Mouse (Mus musculus): ENCODE data around the gene Fbxo40.

Gene Fbxo40

GRCm38 (mm10) chr16:36989999-36990625, at the start of gene Fbxo40:
Gene Fbxo40, minus strand, starts transcription at chr16:36990467.
- DNase-seq (ENCODE audit: low spot score in 2 of 2): no peak

GRCm38 (mm10) chr16:37034751-37035150, 44.5 kb upstream of the Fbxo40 start:
- DNase-seq (ENCODE audit: low spot score in 2 of 2): no peak

DNA sequence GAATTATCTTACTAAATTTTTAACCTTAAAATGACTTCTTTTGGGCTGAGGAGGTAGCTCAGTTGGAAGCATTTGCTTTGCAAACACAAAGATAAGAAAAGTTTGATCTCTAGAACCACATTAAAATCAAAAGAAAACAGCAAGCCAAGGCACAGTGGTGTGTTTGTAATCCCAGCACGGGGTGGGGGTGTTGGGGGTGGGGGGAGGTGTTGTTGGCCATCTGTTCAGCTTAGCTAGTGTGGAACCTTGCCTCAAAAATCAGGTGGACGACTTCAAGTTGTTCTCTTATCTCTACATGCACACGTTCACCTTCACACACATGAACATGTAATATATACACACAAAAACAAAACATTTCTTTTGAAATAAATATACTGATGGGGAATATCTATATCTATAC, 41.7 kb upstream of the Fbxo40 start:
- no peak for DNase-seq (ENCODE audit: low spot score in 2 of 2)

DNA sequence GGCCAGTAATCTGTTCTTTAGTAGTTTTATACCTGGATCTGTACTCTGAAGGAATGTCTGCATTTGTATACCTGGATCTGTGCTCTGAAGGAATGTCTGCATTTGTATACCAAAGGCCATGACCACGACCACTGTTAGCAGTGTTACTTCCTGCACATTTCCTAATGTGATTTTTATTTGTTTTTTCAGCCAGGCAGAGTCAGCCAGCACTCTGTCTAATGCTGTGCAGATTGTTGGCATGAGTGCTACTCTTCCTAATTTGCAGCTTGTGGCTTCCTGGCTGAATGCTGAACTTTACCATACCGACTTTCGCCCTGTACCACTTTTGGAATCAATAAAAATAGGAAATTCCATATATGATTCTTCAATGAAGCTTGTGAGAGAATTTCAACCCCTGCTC, 37.3 kb upstream of the Fbxo40 start:
- no peak for DNase-seq (ENCODE audit: low spot score in 2 of 2)

DNA sequence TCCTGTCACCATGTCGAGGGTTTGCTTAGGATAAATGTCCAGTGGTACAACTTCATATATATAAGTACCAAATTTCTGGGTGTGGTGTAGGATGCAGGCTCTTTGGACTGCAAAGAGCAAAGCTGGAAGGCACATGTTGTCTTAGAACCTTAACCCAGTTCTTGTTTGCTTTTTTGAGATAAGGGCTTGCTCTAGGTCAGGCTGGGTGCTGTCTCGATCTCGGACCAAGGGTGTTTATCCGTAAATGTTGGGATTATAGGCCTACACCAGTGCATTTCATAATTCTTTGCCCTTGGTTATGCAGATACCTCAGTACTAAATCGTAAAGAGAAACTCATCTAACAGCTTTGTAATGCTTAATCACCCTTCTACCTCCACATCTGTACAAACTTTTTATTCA, 22.1 kb upstream of the Fbxo40 start:
- no peak for DNase-seq (ENCODE audit: low spot score in 2 of 2)

DNA sequence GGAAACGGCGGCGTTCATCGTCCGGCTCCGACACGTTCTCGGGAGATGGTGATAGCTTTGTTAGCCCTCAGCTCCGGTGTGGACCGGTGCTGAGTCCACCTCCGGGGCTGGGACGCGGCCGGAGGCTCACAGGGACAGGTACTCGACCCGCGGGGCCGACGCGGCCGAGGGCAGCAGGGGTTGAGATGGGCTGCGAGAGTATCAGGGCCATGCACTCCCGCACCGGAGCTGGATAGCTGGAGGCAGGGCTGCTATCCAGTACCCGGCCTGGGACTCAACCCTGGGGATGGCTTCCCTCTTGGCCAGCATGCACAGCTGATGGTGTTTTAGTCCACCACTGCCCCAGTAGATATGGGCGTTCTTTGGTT, 21.6 kb upstream of the Fbxo40 start:
- DNase-seq (ENCODE audit: low spot score in 2 of 2): peak in 1 of 2 experiments; percentile 55

DNA sequence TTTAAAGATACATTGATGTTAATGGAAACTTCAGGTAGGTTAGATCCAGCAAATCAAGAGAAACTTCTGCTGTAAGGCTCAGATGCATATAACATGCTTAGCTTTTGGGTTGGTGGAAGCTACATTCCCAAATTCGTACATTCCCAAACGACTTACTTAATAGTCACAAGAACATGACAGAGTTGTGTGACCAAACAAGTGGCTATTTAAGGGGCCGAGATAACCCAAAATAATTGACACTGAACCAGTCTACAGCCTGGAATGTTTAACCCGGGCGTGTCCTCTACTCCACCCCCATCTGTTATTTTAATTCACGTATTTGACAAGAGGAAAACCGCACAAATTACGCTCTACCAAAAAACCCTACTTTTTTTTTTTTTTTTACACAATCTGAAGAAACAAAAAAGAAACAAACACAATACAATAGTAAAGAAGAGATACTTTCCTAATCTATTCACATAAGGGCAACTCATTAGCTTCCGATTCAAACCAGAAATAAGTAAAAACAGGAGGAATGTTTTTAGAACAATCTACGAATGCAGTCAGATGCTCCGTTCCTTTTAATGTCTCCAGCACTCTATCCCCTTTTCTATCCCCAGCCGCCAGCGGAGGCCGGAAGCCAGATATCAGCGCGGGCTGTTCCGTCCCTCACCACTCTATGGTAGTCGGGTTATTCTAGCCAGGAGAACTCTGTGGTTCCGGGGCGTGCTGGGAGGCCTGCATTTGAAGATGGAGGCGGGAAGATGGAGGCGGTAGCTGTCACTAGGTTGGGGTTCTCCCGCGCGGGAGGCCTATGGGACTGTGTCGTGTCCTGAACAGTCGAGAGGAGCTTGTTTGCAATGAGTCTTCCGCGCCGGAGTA, 21.0 kb upstream of the Fbxo40 start, which contains the start of gene Polq:
TSS of gene Polq (plus strand) at position 726 of the 861 bp plus-strand sequence.
- DNase-seq (ENCODE audit: low spot score in 2 of 2): peak; percentile 91 to 93

DNA sequence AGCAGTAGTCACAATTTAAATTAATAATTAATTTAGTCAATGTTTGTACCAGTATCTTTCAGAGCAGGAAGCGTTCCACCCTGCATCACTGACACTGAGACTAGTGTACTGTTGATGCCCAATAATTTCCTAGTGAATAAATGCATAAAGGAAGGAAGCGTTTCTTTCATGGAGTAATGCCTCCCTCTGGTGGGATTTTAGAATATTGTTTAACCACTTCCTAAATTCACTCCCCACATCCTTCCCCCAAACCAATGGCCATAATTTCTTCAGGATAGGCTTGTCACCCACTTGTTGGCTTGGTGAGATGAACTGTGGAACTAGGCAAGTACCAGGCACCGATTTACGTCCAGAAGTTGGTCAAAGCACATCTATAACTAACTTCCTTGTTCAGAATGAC, 20.1 kb upstream of the Fbxo40 start:
- peak in 1 of 2 experiments; percentile 36 for DNase-seq (ENCODE audit: low spot score in 2 of 2)

GRCm38 (mm10) chr16:37009262-37009661, 19.0 kb upstream of the Fbxo40 start:
- no peak for DNase-seq (ENCODE audit: low spot score in 2 of 2)

GRCm38 (mm10) chr16:36999366-36999972, 9.2 kb upstream of the Fbxo40 start:
- DNase-seq (ENCODE audit: low spot score in 2 of 2): no peak

- no peak for DNase-seq (ENCODE audit: low spot score in 2 of 2)
These were observed 7.4 kb upstream of the Fbxo40 start for GRCm38 (mm10) chr16:36997650-36998049.

- no peak for DNase-seq (ENCODE audit: low spot score in 2 of 2)
These were observed 774 bp downstream of the Fbxo40 start for GRCm38 (mm10) chr16:36989493-36989892.

DNA sequence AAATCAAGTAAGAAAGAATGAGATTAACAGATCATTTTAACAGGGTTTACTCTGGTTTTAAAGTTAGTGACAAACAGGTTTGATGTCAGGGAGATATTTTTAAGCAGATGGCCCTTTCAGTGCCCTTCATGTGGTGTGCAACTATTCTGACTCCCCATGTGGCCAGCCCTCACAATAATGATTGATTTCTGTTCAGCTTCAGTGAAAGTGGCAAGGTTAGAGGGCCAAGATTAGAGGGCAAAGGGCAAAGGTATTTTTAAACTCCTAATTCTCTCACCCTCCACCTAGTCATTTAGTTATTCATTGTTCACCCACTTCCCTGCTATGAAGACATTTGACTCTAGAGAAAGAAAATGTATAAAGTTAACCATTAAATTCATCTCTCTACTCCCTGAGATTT, 2.2 kb downstream of the Fbxo40 start:
- DNase-seq (ENCODE audit: low spot score in 2 of 2): no peak

DNA sequence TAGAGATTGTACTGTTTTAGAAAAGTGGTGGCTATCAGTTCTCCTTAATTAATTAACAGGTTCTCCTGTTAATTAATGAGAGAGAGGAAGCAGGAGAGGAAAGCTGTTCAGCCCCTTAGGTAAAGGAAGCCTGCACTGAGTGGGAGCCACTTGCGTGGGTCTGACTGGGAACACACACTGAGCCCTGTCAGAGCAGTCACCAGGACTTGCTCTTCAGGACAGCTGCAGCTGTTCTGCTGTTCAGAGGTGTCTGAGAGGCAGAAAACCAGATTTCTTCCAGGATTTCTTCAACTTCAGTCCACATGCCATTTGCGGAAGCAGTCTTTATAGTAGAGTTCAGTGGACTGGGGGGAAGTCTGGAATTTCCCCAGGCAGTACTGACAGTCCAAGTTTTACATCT, 2.9 kb downstream of the Fbxo40 start:
- no peak for DNase-seq (ENCODE audit: low spot score in 2 of 2)

- peak; percentile 24 to 45 for DNase-seq (ENCODE audit: low spot score in 2 of 2)
These were observed 4.6 kb downstream of the Fbxo40 start for GRCm38 (mm10) chr16:36985636-36986042.

DNA sequence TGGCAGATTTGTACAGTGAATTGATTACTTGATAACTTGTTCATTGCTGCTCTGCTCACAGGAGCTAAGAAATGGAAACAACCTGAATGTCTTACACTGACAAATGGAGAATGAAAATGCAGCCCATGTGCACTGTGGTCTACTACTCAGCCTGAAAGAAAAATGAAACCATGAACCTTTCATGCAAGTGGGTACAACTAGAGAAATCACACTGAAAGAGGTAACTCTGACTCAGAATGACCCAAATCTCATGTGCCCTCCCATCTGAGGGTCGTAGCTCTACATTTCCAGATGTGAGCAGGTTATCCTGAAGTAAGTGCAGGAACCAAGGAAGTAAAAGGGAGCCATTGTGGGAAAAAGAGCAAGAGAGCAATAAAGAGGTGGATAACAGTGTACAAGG, 6.5 kb downstream of the Fbxo40 start:
- DNase-seq (ENCODE audit: low spot score in 2 of 2): no peak

GRCm38 (mm10) chr16:36979127-36979526, 11.1 kb downstream of the Fbxo40 start:
- DNase-seq (ENCODE audit: low spot score in 2 of 2): no peak

- DNase-seq (ENCODE audit: low spot score in 2 of 2): no peak
These were observed 26.9 kb downstream of the Fbxo40 start for GRCm38 (mm10) chr16:36963415-36963814.

- DNase-seq (ENCODE audit: low spot score in 2 of 2): no peak
These were observed 35.2 kb downstream of the Fbxo40 start for GRCm38 (mm10) chr16:36955106-36955505.

DNA sequence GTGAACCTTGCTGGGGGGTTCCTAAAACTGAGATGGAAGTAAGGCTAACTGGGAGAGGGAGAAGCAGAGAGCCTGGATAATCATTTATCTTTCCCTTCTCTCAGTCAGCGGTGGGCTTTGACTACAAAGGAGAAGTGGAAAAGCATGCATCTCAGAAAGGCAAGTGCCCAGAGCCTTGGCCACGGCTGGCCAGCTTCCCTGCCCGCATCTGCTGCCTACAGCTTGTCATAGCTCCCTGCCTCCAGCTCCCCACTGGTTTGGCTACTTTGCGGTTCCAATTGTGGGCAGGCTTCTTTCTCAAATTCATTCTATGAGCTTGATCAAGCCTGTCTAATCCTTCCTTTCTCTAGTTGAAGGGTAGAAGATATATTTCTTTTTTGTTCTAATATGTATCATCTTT, 39.2 kb downstream of the Fbxo40 start:
- no peak for DNase-seq (ENCODE audit: low spot score in 2 of 2)

GRCm38 (mm10) chr16:36949614-36950336, 40.5 kb downstream of the Fbxo40 start:
- DNase-seq (ENCODE audit: low spot score in 2 of 2): no peak

- no peak for DNase-seq (ENCODE audit: low spot score in 2 of 2)
These were observed 42.5 kb downstream of the Fbxo40 start for GRCm38 (mm10) chr16:36947646-36948197.
